Mouse (Mus musculus) urinary bladder, adult 2 months (tissue): ENCODE measurements around the gene Nceh1. TPM values are rescaled to one million over a fixed set of nuclear protein-coding genes. Genes with fewer than 3 reads are reported as not detected.

Experiments used
- DNase-seq: peaks from one replicate; pipeline ENCODE4 v3.0.0; 2022; ENCODE audit warnings: low spot score
- polyA plus RNA-seq: library from polyadenylated mRNA; depleted of rRNA; stranded (reverse); fragments of >200 nt; gene quantifications from 2 replicates; pipeline ENCODE4 v1.2.3, GENCODE M21; 2012

Gene Nceh1
- polyA plus RNA-seq, 1 experiment, result 5.8 TPM

DNA sequence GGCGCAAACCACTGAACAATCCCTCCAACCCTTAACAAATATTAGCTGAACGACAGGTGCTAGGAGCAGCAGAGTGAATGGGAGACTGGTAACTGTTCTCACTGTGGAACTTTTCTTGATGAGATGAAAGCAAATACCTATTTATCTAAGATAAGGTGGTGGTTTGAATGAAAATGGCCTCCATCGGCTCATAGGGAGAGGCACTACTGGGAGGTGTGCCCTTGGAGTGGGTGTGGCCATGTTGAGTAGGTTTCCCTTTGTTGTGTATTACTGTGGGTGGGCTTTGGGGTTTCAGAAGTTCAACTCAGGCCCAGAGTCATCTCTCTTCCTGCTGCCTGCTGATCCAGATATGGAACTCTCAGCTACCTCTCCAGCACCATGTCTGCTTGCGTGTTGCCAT, 8.1 kb downstream of the Nceh1 start:
- no peak for DNase-seq

DNA sequence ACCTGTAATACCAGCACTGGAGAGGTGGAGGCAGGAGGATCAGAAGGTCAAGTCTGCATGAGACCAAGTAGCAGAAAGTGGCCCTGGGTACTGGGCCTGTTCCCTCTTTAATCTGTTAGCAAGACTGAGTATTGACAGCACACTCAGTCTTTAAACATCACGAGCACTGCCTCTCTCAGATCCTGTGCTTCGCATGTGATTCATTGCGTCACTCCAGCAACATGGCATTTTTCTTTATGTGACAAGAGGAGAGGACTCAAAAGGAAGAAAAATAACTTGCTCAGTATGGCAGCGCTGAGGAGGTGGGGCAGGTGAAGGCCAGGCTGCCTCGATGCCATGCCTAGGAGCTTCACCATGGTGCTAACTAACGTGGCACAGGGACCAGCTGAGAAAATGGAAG, 9.1 kb downstream of the Nceh1 start:
- DNase-seq, result no peak

DNA sequence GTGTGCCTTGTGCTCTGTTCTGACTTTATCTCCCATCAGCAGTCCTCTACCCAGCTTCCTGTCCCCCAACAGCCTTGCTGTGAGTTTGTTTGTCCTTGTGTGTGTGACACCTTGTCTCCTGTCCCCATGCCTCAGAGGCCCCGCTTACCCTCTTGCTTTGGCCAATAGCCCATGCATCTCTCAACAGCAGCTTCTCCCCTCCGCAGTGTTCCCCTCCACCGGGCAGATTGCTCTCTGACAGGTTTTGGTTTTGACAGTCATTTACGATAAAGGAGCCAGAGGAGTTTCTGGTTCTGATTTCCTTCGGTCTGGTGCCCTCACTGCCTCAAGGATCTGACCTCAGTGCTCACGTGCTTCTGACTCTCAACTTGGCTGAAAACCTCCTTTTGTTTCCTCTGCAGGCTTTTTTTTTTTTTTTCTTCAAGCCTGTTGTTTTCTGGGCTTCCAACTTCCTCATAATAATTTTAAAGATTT, 11.1 kb downstream of the Nceh1 start:
- DNase-seq, result no peak

DNA sequence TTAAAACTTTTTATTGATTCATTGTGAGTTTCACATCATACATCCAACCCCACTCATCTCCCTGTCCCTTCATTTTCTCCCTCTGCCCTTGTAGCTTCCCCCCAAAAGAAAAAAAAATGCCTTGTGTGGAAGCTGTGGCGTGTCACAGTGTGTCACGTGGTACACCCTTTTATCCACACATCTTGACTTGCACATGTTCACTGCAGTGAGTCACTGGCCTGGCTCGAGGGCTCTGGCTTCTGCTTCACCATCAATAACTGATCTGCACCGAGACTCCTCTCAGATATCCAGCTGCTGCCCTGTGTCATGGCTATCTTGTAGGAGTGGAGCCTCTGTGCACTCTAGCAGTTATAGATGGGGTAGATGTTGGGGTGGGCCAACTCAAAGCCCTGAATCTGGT, 12.4 kb downstream of the Nceh1 start:
- no peak for DNase-seq

DNA sequence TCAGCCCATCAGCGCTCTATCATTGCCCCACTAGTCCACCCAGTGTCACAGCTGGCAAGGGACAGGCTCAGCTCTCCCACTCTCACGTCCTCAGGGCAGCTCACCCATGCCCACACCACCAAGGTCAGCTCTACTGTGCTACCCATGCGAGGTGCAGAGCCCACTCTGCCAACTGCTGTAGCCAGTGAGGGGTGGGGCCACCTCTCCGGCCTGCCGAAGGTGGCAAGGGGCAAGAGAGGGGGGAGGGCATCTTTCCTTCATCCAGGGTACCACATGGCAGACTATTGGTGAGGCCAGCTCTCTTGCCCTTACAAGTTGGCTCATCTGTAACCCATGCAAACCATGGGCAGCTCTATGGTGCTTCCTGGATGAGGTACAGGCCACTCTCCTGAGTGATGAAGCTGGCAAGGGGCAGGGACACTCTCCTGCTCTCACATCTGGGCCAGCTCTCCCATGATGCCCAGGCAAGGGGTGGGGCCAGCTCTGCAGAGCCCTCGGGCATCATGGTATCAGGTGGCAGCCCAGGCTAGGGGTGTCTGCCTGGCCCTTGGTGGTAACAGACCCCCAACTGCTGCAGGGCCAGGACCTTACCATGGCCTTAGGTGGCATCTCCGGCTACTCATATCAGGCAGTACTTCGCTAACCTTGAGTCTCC, 12.9 kb downstream of the Nceh1 start:
- no peak for DNase-seq

DNA sequence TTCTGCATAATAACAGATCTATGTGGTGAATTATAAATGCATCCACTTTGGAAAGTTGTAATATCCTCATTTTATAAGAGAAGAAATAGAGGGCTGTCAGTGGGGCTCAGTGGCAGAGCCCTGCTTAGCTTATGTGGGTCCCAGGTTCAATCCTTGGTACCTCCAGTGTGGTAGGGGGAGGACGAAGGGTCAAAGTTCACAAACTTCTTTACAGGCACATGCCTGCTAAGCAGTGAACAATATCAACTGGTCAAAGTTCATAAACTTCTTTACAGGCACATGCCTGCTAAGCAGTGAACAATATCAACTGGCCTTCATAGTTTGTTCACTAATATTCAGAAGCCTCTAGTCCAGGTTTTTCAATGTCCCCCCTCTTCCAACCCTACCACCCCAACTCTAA, 13.8 kb downstream of the Nceh1 start:
- DNase-seq, result no peak

DNA sequence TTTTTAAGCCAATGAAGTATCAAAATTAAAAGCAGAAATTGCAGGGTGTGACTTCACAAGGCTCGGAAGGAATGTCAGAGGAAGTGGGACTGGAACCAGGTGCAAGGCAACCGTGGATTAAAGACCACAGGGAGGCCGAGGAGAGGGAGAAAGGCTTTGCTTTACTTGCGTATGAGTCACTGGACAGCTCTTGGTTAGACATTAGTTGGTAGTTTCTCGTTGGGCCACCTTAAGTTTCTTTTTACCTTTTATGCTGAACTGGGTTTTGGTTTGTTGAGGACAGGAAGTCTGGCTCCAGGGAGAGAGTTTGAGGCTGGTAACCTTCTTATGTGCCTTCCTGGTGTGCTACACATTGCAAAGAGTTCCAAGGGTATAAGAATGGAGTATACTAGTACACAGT, 15.1 kb downstream of the Nceh1 start:
- no peak for DNase-seq

DNA sequence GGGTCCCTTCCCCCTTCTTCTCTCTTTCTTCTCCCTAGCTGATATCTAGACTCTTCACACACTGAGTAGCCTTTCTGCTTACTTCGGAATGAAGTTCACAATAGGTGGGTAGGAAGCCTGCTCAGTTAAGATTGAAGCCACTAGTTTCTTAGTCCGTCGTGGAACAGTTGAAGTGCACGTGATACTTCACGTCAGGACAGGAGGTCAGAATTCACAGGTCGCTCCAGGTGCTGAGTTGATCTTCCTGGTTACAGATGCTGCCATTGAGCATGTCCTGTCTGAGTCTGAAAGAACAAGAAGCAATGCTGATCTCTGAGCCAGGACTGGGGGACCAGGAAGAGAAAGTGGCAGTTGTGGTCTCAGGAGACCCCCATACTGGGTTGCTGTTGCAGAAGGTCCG, 16.4 kb downstream of the Nceh1 start:
- DNase-seq, result no peak

DNA sequence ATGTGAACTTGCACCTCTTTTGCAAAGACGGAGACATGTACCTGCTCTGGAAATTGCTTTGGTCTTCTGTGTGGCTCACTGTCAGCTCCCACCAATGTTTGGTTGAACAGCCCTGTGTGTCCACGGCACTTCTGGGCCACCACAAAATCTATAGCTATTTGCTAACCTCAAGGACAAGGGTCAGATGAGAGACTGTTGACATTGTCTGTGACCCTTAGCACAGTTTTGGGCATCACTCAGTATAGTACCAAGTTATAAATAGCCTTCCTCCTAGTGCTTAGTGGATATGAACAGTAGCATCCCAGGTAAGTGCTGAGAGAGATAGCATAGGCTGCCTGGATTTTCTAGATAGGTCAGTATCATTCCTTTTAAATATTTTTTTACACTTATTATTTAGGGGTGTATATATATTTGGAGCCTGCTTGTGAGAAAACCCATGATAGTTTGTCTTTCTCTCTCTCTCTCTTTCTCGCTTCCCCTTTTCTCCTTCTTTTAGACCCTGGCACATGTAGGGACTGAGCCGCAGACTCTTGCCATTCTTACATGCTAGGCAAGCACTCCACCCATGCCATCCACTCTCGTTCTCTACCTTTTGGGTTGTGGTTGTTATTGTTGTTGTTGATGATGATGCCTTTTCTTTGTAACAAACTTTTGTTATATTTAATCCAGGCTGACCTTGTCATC, 19.1 kb downstream of the Nceh1 start:
- DNase-seq, result no peak

DNA sequence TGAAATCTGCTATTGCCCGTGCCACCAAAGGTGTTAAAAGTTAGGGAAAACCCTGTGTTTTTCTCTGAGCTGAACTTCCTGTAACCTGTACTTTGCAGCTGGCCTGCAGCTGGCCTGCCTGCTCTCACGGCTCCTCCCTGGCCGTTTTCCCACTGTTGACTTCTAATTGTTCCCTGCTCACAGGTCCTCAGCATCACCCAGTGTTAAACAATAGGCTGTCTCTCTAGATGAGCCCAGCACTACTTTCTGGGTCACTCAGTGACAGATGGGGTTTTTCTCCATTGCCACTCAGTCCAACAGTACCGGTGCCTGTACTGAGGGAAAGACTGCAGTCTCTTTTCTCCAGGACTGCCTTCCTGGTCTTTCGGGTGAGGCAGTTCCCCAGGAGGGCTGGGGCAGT, 22.3 kb downstream of the Nceh1 start:
- DNase-seq, result no peak

DNA sequence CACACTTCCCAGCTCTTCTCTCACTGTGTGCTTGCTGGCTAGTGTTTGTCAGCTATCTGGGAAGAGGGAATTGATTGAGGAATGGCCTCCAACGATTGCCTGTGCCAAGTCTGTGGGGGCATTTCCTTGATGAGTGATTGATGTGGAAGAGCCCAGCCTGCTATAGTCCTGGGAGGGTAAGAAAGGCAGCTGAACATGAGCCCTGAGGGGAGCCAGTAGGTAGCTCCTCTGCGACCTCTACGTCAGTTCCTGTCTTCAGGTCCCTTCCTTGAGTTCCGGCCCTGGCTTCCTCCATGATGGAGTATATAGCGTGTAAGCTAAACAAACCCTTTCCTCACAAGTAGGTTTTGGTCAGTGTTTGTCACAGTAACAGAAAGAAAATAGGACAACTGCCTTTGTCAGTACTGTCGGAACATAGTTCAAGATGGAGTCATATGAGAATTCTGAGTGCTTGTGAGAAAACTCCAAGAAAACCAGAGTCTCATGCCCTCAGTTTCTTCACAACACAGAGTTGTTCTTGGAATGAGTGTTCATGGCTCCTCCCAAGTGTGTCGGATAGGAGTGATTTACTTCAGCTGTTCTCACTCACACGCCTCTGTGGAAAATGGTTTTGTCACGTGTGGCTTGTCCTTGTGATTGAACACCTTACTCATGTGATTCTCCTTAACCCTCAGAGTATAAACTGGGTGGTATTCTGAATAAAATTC, 22.9 kb downstream of the Nceh1 start:
- no peak for DNase-seq

DNA sequence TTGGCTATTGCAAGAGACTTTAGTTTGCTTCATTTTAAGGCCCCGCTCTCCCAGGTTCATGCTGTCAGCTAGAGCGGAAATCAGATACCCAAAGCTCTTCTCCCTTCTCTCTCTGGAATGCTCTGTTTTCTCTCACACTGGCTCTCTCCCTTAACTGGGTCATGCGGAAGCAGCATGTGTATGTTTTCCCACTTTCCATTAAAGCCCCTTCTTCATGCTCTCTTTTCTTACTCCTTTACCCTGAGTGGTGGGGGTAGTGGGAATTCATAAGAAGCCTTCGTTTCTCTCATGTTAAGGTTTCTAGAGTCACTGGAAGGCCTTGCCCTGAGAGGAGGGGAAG, 23.4 kb downstream of the Nceh1 start:
- no peak for DNase-seq

DNA sequence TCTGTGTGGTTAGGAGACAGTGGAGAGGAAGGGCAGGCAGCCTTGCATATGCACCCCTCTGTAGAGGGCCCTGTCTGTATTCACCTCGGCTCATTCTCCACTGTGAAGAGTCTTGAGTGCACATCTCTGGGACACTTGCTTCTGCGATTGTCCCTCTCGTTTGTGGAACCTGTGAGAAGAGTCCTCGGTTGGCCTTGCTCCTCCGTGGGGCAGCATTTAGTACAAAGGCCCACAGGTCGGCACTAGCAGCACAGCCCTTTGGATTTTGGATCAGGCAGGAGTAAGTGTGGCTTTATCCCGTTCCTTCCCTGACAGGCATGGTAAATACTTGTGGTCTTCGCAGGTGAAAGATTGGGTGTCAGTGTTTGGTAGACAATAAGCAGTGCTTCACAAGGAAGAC, 23.8 kb downstream of the Nceh1 start:
- DNase-seq, result no peak

DNA sequence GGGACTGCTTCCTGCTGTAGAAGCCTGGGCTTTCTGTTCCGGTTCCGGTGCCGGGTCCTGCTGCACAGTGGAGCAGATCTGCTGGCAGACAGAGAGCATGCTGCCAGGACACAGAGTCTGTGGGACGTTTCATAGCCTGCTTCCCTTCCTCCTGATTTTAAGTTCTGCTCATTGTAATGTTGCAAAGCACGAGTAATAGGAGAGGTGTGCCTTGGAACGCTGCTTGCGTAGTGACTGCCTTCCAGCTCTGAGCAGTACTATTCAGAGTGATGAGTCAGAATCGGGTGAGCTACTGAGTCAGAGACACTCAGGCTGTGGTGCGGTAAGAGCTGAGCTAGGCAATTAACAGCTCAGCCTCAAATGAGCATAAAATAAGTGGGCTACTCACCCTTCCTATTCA, 26.9 kb downstream of the Nceh1 start:
- no peak for DNase-seq

DNA sequence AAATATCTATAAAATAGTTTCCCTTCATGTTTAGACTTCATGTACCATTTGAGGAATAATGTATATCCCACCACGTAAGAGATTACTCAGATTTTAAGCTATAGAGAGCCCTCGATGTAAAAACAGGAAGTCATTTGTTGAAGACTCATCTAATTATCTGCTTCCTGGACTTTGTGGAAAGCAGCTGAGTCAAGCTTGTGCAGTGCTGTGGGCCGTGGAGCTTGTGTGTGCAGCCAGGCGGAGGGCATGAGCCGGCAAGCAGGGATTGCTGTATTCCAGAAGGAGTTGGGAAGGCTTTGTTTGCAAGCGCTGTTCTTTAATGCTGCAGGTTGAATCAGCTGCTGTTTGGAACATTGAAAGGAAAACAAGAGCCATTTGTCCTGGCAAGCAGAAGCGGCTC, 27.5 kb downstream of the Nceh1 start:
- DNase-seq, result no peak

DNA sequence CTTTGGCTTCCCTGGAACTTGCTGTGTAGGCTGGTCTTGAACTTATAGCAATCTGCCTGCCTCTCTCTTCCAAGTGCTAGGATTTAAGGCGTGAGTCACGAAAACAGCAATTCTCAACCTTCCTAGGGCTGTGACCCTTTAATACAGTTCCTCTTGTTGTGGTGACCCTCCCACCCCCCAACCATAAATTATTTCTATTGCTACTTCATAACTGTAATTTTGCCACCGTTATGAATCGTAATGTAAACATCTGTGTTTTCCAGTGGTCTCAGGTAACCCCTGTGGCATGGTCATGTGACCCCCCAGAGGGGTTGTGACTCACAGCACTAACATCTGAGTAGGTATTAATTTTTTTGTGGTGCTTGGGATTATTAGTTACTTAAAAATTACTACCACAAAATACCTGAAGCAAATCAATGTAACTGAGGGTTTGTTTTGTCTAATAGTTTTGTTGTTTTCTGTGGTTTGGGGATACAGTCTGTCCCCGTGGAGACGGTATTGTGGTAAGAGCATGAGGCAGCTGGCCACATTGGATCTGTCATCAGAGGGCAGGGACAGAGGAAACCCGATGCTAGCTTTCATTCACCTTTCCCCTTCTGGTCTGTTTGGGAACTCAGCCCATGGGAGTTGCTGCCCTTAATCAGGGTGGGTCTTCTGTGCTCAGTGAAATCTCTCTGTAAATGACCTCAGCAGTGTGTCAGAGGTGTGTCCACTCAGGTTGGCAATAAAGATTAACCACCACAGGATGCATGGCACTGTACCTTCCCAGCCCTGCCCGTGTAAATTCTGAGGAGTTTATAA, 31.5 kb downstream of the Nceh1 start:
- DNase-seq, result no peak

DNA sequence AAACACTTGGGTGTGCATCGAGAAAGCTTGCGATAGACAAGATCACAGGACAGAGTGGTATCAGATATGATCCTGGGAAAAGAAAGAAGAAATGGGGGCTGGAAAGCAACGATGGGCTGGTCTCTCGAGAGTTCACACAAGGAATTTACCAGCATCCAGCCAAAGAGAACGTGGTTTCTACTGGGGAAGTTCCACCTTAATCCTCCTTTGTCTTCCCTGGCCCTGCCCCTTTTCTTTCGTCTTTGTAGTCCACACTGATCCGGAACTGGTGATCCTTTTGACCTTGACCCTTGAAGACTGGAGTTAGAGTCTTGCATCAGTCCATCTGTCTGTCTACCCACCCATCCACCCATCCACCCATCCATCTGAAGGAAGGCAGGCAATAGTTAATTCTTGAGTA, 34.6 kb downstream of the Nceh1 start:
- DNase-seq, result no peak

DNA sequence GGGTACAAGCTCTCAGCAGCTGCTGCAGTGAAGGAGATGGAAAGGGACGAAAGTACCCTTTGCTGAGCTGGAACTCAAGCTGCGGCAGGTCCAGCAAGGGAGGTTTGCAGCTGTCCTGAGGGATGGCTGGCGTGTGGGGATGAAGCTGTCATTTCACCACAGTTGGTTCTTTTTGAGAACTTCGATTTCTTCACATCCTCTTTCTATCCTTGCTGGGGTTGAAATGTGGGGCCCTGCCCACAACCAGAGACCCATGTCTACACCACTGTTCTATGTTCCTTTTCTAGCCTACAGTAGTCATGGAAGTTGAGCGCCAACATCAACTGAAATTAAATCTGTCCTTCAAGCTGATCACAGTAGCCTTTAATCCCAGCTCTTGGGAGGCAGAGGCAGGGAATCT, 35.8 kb downstream of the Nceh1 start:
- no peak for DNase-seq

DNA sequence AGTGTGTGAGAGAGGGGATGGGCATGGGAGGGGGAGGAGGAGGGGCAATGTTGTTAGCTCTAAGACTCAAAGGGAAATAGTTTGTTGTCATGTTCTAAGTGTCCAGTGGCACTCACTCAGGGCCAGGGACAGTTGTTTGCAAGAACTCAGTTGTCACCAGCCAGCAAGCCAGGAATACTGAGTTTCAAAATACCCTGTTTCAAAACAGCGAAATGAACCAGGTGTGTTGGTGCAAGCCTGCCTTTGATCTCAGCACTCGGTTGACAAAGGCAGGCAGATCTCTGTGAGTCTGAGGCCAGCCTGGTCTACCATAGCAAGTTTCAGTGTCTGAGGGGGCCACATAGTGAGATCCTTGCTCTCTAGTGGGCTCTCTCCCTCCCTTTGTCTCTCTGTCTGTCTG, 39.3 kb downstream of the Nceh1 start:
- no peak for DNase-seq

DNA sequence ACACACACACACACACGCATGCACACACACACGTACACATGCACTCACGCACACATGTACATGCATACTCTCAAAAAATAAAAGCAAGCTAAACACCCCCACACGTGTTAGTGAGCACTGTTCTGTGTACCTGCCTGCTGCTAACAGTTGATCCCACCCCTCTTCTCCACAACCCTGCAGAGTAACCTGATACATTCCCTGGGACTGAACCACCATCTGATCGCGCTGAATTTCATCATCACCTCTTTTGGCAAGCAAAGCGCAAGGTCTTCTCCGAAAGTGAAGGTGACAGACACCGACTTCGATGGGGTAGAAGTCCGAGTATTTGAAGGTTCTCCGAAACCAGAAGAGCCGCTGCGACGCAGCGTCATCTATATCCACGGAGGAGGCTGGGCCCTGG, 39.7 kb downstream of the Nceh1 start:
- no peak for DNase-seq

DNA sequence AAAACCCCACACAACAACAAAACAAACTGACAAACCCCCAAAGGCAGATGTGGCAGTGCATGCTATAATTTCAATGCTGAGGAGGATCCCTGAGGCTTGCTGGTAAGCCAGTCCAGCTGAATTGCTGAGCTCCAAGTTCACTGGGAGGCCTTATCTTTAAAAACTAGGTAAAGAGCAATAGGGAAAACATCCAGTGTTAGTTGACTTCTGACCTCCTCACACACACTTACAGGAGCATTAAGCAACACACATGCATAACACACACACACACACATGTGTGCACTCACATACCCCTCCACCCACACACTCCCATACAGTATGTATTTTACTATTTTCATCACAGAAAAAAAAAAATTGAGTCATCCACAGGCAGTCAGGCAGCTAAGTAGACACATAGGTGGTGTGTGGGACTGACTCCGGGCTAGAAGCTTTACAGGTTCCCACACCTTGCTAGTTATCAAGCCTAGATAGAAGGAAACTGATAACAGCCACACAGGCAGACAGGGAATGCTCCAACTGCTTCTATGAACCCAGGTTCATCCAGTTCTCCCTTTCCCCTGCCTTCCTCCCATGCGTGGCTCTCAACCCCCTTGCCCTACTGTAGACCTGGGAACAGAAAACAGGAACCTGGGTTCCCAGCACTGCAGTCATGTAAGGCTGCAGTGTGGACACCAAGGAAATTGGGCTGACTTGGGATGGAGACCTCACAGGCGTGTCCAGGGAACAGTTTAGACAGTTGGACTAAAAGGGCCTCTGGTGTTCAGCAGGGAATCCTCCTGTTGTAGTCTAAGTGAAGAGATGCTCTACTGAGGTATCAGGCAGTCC, 45.1 kb downstream of the Nceh1 start:
- no peak for DNase-seq
